Mouse (Mus musculus): Measurements from ENCODE around the gene Aspscr1.

Aspscr1 gene

DNA sequence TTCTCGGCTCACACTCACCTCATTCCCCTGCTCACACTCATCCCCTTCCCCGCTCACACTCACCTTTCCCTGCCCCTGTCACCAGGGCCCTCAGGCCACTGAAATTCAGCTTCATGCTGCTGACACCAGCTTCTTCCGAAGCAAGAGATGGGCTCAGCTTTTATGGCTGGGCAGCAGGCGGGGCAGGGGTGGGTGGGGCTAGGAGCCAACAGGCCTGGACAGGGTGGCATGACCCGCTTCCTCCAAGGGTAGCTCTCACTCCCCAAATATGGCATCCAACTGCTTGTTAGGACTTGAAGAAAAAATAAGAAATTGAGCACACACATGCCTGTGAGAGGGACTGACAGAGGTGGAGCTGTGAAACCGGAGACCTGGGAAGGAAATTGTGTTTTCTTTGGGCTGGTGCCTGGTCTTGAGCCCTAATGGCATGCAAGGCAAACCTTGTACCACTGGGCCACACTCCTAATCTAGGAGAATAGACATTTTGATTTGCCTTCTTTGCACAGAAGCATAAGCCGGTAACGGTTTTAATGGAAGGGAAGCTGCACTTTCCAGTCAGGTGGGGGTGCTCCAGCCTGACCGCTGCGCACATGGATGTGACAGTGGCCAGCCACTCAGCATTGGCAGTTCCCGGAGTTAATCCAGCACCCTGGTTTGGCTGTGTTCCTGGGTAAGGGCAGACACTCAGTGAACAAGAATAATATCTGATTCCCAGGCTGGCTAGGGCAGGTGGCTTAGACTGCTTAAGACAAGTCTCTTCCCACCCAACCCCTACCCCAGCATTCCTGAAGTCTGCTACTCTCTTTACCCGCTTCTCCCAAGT, 59.3 kb downstream of the Aspscr1 start, which contains the start of gene Cbr2:
Gene Cbr2, minus strand, starts transcription at position 257 of the 823 bp plus-strand sequence.
- no peak for DNase-seq (ENCODE audit: low spot score in 2 of 2)

DNA sequence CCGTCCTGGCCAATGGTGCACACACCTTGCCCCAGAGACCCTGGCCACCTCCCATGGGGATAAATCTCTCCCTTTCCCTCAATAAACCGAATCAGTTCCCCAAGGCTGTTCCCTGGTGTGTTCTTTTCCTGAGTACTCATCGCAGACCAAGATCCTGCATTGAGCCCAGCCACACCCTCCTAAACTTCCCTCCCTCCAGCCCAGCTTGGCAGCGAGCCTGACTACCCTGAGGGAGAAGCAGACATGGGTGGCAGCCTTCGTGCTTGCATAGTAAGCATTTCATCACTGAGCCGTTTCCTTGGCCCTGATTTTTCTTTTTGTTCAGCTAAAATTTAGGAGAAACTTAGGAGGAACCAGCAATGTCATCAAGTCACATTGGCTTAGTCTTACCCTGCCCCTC, 60.7 kb downstream of the Aspscr1 start:
- no peak for DNase-seq (ENCODE audit: low spot score in 2 of 2)

DNA sequence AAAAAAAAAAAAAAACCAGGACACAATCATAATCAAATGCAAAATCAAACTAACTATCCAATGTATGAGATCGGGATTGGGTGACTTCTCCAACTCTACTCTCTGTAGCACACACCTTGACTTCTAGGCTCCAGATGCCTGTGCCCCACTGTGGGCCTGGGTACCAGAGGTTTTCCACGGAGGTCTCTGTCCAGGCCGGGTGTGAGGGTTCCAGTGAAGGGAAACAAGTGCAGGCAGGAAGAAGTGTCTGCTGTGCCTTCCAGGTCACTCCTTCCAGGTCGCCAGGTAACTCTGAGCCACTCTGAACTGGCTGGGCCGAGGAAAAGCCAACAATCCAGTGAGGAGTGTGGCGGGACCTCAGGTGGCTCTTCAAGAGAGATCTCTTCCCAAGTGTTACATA, 63.7 kb downstream of the Aspscr1 start:
- no peak for DNase-seq (ENCODE audit: low spot score in 2 of 2)

DNA sequence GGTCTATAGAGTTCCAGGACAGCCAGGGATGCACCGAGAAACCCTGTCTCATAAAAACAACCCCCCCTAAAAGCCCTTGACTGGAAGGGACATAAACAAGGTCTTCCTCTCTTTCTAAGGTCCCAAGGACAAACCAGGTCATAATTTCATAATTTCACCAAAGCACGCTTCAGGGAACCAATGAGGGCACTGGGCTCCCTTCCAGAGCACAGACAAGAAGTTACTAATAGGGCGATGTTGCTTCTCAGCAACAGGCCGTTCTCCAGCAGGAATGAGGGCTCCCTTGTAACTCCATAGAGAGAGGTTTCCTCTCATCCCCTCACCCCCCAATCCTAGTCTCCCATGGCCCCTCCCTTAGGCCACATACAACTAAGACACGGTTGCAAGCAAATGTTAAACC, 68.2 kb downstream of the Aspscr1 start:
- DNase-seq (ENCODE audit: low spot score in 2 of 2) = no peak

DNA sequence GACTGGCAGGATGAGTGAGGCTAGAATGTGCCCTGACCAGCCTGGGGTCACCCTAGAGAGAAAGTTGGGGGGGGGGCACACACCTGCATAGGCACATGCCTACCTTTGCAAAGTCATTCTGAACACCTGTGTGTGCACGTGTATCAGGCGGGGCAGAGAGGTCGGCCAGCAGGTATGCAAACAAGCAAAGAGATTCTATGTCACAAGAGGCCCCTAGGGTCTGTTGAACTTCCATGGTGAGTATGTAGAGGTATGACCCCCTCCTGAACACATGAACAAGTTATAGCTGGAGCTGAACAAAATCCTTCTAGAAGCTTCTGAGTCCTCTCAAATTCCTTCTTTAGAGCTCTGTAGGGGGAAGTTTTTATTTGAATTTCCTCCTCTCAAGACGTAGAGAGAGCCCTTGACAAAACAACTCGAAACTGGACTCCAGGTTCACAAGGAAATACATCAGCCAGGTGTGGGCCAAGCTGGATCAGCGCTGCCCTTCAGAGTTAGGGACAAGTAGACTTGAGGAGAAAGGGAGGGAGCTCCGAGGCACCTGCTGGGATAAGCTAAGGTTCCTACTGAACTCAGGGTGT, 71.4 kb downstream of the Aspscr1 start:
- no peak for DNase-seq (ENCODE audit: low spot score in 2 of 2)

DNA sequence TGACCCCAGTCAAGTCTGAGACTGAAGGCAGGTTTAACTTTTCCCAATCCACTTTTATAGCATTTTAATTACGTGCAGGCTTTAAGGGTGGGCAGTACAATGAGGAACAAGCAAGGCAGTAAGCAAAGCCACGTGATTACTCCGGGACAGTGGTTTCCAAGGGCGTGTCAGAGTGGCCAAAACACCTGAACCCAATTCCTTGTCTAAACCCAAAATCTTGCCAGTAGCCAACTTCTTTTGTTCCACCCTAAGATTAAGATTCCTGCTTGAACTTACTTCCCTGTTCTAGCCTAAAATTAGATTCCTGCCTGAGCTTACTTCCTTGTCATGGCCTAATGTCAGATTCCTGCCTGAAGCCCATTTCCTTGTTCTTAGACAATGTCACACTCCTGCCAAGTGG, 75.2 kb downstream of the Aspscr1 start:
- no peak for DNase-seq (ENCODE audit: low spot score in 2 of 2)

DNA sequence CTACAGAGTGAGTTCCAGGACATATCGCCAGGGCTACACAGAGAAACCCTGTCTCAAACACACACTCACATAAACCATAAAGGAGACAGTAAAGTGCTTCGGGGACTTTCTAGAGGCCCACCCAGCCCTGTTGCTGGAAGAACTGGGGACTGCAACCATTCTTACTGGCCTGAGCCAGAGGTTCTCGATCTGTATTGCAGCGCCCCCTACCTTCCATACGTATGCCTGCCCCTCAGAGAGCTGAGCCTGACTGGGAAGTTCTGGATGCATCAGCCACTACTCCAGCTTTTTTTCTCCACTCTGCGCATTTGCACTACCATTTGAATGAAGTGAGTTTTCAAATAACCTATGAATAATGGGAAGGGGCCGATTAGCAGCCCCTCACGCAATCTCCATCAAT, 76.7 kb downstream of the Aspscr1 start:
- no peak for DNase-seq (ENCODE audit: low spot score in 2 of 2)

DNA sequence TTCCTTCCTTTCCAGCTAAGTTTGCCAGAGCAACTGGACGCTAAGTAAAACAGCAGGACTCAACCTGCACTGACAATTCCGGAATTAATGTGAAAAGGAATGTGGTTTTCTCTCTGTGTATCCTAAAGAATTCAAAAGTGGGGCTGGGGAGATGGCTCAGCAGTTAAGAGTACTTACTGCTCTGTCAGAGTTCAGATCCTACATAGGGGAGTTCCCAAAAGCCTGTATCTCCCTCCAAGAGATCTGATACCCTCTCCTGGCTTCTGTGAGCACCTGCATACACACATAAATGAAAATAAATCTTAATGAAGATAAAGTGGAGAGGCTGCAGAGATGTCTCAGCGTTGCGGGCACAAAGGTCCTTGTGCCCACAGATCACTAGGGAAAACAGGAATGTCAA, 78.8 kb downstream of the Aspscr1 start:
- no peak for DNase-seq (ENCODE audit: low spot score in 2 of 2)
